Mouse (Mus musculus) NIH3T3 (cell line): ENCODE results near the gene Hist1h1c.

ENCODE experiments used
- DNase-seq: peaks from one replicate; pipeline ENCODE4 v3.0.0-alpha.2; 2012; ENCODE audit warnings: low read depth

Hist1h1c gene

DNA sequence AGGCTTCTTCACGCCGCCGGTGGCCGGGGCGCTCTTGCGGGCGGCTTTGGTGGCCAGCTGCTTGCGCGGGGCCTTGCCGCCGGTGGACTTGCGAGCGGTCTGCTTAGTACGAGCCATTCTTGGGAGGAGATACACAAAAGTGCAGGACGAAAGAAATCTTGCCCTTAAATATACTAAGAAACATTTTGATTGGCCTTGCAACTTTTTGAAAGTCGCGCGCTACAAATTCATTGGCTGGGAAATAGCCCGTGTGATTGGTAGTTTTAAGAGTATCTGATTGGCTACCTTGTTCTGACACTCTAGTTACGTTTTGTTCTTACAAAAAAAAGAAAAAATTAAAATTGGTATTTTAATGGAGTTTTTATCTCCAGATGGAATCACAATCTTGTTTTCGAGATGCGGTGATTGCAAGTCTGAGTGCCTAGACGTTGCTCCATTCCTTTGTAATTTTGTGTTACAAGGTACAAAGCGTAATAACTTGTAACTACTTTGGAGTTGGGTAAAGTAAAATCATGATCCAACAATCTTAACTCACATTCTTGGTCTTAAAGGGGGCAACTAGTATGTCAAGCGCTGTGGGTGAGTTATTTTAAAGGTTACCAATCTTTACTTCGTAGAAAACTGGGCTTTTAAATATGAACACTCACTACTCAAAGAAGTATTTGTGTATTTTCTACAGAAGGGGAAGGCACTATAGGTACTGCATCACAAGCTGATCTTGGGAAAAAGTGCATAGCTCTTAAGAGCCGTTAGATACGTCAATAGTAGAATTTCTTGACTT, 7.0 kb downstream of the Hist1h1c start, which contains the start of gene Hist1h3c:
Hist1h3c (minus strand) TSS at position 222 of the 781 bp plus-strand sequence.
- peak; percentile 92 for DNase-seq

GRCm38 (mm10) chr13:23746201-23747080, 7.8 kb downstream of the Hist1h1c start, which contains the start of gene Hist1h2bb:
Gene Hist1h2bb, plus strand, starts transcription at chr13:23746734.
- peak; percentile 84 for DNase-seq

DNA sequence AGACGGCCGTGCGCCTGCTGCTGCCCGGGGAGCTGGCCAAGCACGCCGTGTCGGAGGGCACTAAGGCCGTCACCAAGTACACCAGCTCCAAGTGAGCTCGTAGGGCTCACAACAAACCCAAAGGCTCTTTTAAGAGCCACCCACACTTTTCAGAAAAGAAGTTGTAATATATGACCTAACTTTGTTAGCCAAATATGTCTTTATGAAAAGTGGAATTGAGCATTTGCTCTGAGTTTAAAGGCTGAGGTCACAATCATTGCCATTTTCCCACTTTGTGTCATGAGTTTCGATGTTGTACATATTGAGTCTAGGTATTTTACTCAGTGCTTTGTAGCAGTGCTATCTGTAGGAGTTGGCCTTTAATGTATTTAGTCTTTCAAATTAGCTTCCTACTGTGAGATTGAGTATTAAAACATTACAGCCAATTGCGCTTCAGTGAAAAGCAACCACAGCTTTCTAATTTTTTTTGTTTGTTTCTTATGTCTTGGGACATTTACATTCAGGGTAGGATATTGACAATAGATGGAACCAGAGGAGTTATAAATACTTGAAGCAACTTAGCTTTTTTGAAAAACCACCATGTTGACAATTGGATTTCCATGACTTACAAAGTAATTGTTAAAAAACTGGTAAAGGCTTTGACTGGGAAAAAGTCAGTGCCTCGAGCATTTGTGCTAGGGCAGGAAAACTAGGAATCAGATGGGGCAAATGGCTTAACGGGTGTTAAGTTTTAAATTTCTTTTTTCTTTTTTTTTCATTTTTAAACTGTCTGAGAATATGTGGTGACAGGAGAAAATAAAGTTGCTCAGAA, 8.7 kb downstream of the Hist1h1c start:
- no peak for DNase-seq

GRCm38 (mm10) chr13:23747892-23748288, 9.3 kb downstream of the Hist1h1c start:
- DNase-seq: no peak

GRCm38 (mm10) chr13:23749563-23750121, 11.0 kb downstream of the Hist1h1c start:
- no peak for DNase-seq

GRCm38 (mm10) chr13:23750839-23751477, 12.3 kb downstream of the Hist1h1c start, which contains the start of gene Hist1h2ab:
Gene Hist1h2ab, plus strand, starts transcription at chr13:23751126.
- peak; percentile 65 for DNase-seq

GRCm38 (mm10) chr13:23751478-23751956, 12.9 kb downstream of the Hist1h1c start:
- DNase-seq: no peak

- DNase-seq: peak; percentile 96
Measured at GRCm38 (mm10) chr13:23752067-23752741, 13.6 kb downstream of the Hist1h1c start, which contains the start of gene Hist1h3b. Gene Hist1h3b, plus strand, starts transcription at chr13:23752267.

GRCm38 (mm10) chr13:23752742-23753172, 14.1 kb downstream of the Hist1h1c start:
- no peak for DNase-seq

DNA sequence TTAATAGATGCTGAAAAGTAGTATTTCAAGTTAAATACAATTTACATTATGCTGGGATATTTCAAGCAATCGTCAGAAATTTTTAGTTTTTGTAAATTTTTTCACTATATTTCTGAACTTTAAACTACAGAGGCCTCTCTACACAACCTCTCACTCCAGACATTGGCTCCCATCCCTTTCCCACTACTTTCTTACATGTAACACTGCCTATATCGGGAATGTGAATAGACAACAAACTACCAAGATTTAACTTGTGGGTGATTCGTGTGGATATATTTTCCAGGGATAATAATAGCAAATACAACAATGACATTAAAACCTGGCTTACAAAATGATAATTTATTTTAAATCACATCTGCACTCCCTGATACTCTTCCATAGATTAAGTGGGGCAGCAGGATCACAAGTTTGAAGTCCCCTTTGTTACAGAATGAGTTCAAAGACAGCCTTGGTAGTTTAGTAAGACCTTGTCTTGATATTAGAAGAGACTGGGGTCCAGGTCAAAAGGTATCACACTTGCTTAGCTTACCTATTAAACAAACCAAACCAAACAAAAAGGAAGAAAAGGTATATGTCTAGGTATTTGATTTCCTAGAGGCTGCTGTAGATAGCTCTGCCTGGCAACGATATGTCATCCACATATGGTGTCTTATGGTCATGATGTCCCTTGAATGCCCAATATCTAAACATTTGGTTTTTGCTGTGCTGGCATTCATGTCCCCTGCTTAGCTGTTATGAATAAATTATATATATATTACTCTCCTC, 14.9 kb downstream of the Hist1h1c start:
- DNase-seq: no peak

- DNase-seq: no peak
Measured at GRCm38 (mm10) chr13:23755000-23755399, 16.4 kb downstream of the Hist1h1c start.

GRCm38 (mm10) chr13:23756790-23757189, 18.2 kb downstream of the Hist1h1c start, which contains the start of gene Hist1h4b:
Gene Hist1h4b, plus strand, starts transcription at chr13:23757013.
- DNase-seq: peak; percentile 95

DNA sequence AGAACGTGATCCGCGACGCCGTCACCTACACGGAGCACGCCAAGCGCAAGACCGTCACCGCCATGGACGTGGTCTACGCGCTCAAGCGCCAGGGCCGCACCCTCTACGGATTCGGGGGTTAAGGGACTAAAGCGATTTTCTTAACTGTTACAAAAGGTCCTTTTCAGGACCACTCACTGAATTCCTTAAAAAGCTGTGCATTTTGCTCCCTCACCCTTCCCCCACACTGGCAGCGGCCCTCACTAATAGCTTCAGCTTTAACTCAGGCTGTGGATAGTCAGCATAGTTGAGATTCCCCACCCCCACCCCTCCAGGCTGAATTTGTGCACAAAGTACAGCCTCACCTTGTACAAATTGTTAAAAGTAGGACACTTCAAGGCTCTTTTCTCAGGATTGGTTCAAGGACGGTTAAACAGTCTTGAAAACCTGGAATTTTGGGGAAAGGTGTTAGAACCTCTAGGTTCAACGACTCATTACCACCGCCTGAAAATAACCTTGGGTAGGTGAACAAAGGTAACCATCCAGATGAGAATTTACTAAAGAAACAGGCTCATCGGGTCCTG, 18.7 kb downstream of the Hist1h1c start:
- DNase-seq: peak; percentile 58

DNA sequence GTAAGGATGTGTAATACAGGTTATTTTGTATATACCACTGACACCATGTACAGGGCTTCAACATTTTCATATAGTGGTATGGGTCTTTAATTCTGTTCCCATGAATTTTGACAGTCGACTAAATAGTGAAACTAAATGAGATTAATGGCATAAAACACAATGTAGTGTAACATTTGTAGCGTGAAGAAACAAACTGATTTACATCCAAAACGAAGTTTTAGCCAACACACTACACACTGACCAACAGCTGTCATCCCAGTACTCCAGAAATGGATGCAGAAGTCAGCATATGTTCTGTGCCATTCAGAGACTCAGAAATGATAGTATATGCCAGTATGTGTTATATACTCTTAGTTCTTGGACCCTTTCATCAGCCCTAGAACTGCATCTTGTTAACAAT, 19.3 kb downstream of the Hist1h1c start:
- no peak for DNase-seq

GRCm38 (mm10) chr13:23759251-23759771, 20.7 kb downstream of the Hist1h1c start:
- DNase-seq: no peak

GRCm38 (mm10) chr13:23759916-23760239, 21.3 kb downstream of the Hist1h1c start:
- no peak for DNase-seq

DNA sequence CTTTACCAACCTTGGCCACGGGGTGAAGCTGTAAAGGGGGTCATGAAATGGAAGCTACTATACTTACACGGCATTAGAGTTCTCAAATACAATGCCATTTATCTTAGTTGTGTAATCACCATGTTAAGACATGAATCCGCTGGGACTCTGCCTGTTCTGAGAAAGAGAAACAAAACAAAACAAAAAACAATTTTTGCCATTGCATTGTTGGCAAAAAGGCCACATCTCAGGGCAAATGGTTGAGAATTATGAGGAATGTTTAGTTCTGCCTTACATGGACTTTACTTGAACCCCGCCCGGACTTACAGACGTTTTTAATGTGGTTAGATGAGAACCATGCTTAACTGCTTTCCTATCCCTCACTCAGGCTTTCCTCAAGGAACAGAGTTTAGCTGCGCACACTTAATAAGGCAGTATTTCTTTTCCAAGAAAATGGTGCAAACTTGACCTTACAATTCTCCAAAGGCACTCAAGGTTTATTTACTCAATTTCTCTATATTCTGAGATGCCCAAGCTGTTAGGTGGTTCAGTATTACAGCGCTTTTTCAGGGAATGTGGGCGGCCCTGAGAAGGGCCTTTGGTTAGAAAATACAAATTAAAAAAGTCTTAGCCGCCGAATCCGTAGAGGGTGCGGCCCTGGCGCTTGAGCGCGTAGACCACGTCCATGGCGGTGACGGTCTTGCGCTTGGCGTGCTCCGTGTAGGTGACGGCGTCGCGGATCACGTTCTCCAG, 21.8 kb downstream of the Hist1h1c start:
- DNase-seq: peak; percentile 47
